Mouse (Mus musculus): ENCODE measurements around the gene Ccl8.

DNA sequence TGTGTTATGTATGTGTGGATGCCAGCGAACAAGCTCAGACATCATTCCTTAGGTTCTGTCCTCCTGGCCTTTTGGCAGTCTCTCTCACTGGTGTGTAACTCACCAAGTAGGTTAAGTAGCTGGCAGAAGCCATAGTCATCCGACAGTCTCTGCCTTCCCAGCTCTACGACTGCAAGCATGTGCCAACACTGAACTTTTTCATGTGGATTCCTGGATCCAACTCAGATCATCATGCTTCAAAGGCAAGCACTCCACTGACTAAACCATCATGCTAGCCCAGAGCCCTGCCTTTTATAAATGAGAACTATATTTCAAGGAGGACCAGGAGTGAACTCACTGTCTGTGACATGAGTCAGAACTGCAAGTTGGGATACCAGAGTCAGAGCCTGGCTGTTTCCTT is 41.3 kb upstream of the Ccl8 start:
- TF ChIP-seq CTCF (IDR thresholded peaks at IDR 0.05) (no peak), POLR2A (IDR thresholded peaks at IDR 0.05; ENCODE audit: insufficient read depth, low read depth, low read length) (no peak)
